Mouse (Mus musculus) testis, adult 2 months (tissue): Measurements from ENCODE around the gene Arl15.

ENCODE experiments used
- CTCF ChIP-seq: fragments of 200-500 bp; IDR thresholded peaks from 2 replicates; pipeline ENCODE4 v1.5.1; 2012; ENCODE audit warnings: low read depth, mild to moderate bottlenecking, inconsistent platforms, low read length, moderate library complexity; ENCODE audit not compliant: control insufficient read depth, insufficient read depth, insufficient replicate concordance
- POLR2A ChIP-seq: fragments of 200-500 bp; IDR thresholded peaks from 2 replicates; pipeline ENCODE4 v1.6.1; 2012; ENCODE audit warnings: low read depth, mild to moderate bottlenecking, inconsistent platforms, low read length, moderate library complexity; ENCODE audit not compliant: control insufficient read depth

- no peak for TF ChIP-seq POLR2A
- TF ChIP-seq CTCF, result no peak
Observed at GRCm38 (mm10) chr13:114124385-114124784, 330.1 kb downstream of the Arl15 start.
